Comparison of ENCODE assay signal across 7 mouse cellular contexts in genomic region chr9:90537683-90538082, GRCm38 (mm10).
DNase-seq lines count a peak whose midpoint lies in the region.
"Not testable (repeated sequence)": the region's sequence is repeated elsewhere in the genome, so short reads cannot be mapped to it uniquely, and the experiment has no call there.

No protein-coding gene starts in this region.

- intact Hi-C loops in gastrocnemius, postnatal 14 days (cut with DNase I; ENCODE audit: low total_unique reads): not testable (repeated sequence)

- peak; percentile 1 for DNase-seq in adrenal gland, postnatal 10 days
- DNase-seq in gastrocnemius, postnatal 14 days: peak; percentile 3
- DNase-seq in heart, adult 8-10 months (ENCODE audit: low spot score): peak; percentile 11
- DNase-seq in kidney, postnatal 10 days: peak; percentile 9
- DNase-seq in lung, postnatal 25 days (ENCODE audit: low spot score): peak; percentile 1
- peak; percentile 12 for DNase-seq in ovary, postnatal 14 days (ENCODE audit: low spot score)
- peak; percentile 15 for DNase-seq in urinary bladder, postnatal 25 days (ENCODE audit: low spot score)

Comparison
In these comparisons a context has a peak if more than half of its experiments do, and no peak if none do; other contexts are left out.
1. Peak in every context shown above with its lines: DNase-seq.